In genomic region chr4:120697799-120698484, GRCm38 (mm10) we compare ENCODE assay signal across 12 mouse cellular contexts. TPM values are rescaled to one million over a fixed set of nuclear protein-coding genes. Genes with fewer than 3 reads are reported as not detected.
A peak's percentile ranks its signal among the peaks of the same experiment; 100 is the strongest.
DNase-seq lines count a peak whose midpoint lies in the region; ATAC-seq and TF ChIP-seq lines count a peak whose summit lies in the region.
"Had no signal": no experiment of that assay in that cellular context is flagged by ENCODE, and none has a peak within 500 bp of the region (broad histone marks: within the 10 kb centered on the region; RNA-seq: fewer than 3 reads in every experiment).

No protein-coding gene starts in this region.

- no peak overlapping the region; the same call in 1 of the 2 replicates for H3K4me2 ChIP-seq in neural tube, embryonic 11.5 days (ENCODE audit: low read depth)
- H3K4me2 ChIP-seq in liver, embryonic 13.5 days = peak overlapping the region; percentile 60
- no peak overlapping the region for H3K4me2 ChIP-seq in stomach, postnatal 0 days (replicated peaks; ENCODE audit: low read depth)

- ATAC-seq in neural tube, embryonic 11.5 days (ENCODE audit: insufficient read depth, low FRiP score, low TSS enrichment) = no peak
- ATAC-seq in liver, embryonic 13.5 days (ENCODE audit: low read depth) = peak; percentile 64
- ATAC-seq in stomach, postnatal 0 days (ENCODE audit: low FRiP score, low TSS enrichment) = 0 out of 2 replicates have a peak, but pooled peaks have one; percentile 36
- no peak for ATAC-seq in CD4-positive, CD25-positive, alpha-beta regulatory T cell, adult 4 months
- ATAC-seq in frontal cortex, adult (ENCODE audit: low TSS enrichment) = no peak
- ATAC-seq: activated CD4-positive, CD25-positive, alpha-beta regulatory T cell, adult 4 months had no signal

- 9% methylated on average over 35 of the region's 35 CpGs for WGBS in neural tube, embryonic 11.5 days
- 13% methylated on average over 35 of the region's 35 CpGs for whole genome bisulfite sequencing in liver, embryonic 13.5 days (ENCODE audit: insufficient replicate concordance)
- 27% methylated on average over 35 of the region's 35 CpGs for WGBS in stomach, postnatal 0 days

- peak; percentile 19 for DNase-seq in embryo, embryonic 11 days
- DNase-seq in embryo, embryonic 10 days (ENCODE audit: low spot score) = no peak
- no peak for DNase-seq in neural tube, embryonic 11.5 days (ENCODE audit: low spot score)
- DNase-seq in neural tube, embryonic 10.5 days (ENCODE audit: extremely low spot score, low spot score) = no peak
- DNase-seq in liver, embryonic 13.5 days = no peak
- peak; percentile 41 for DNase-seq in stomach, postnatal 0 days (ENCODE audit: low spot score)
- DNase-seq: kidney, adult 11 months; thymus, postnatal 36 days had no signal

- H3K9me3 ChIP-seq in neural tube, embryonic 11.5 days (ENCODE audit: control insufficient read depth, low read length) = no peaks in the 10 kb centered on the region
- H3K9me3 ChIP-seq in liver, embryonic 13.5 days (replicated peaks) = no peaks in the 10 kb centered on the region
- H3K9me3 ChIP-seq in stomach, postnatal 0 days (ENCODE audit: control insufficient read depth, low read length) = no peaks in the 10 kb centered on the region

- TF ChIP-seq EP300 in stomach, postnatal 0 days (optimal IDR thresholded peaks at IDR 0.05) = no peak

- H3K4me3 ChIP-seq in neural tube, embryonic 11.5 days (ENCODE audit: low read depth, low read length) = 0 out of 2 replicates have a peak overlapping the region, but pooled peaks have one; percentile 10
- H3K4me3 ChIP-seq in liver, embryonic 13.5 days (replicated peaks) = peak overlapping the region; percentile 24
- no peak overlapping the region for H3K4me3 ChIP-seq in stomach, postnatal 0 days (ENCODE audit: low read depth, low read length)
- H3K4me3 ChIP-seq: myocyte had no signal

- H3K27ac ChIP-seq in neural tube, embryonic 11.5 days (ENCODE audit: low read depth, low read length) = no peak overlapping the region
- H3K27ac ChIP-seq in liver, embryonic 13.5 days = no peak overlapping the region
- H3K27ac ChIP-seq in stomach, postnatal 0 days (replicated peaks) = no peak overlapping the region

- H3K4me1 ChIP-seq in neural tube, embryonic 11.5 days (ENCODE audit: control insufficient read depth, insufficient read depth, low read length) = no peaks in the 10 kb centered on the region
- H3K4me1 ChIP-seq in liver, embryonic 13.5 days (replicated peaks) = peaks cover 13% of the 10 kb centered on the region
- no peaks in the 10 kb centered on the region; the same call in 1 of the 2 replicates for H3K4me1 ChIP-seq in stomach, postnatal 0 days (replicated peaks; ENCODE audit: control insufficient read depth, insufficient read depth)

- H3K36me3 ChIP-seq in neural tube, embryonic 11.5 days (ENCODE audit: control insufficient read depth, insufficient read depth, low read length) = no peaks in the 10 kb centered on the region
- no peaks in the 10 kb centered on the region for H3K36me3 ChIP-seq in liver, embryonic 13.5 days
- H3K36me3 ChIP-seq in stomach, postnatal 0 days (ENCODE audit: control insufficient read depth, insufficient read depth, low read length) = no peaks in the 10 kb centered on the region

- H3K9ac ChIP-seq in neural tube, embryonic 11.5 days (ENCODE audit: low read length) = no peak overlapping the region
- H3K9ac ChIP-seq in liver, embryonic 13.5 days = no peak overlapping the region
- no peak overlapping the region for H3K9ac ChIP-seq in stomach, postnatal 0 days (ENCODE audit: low read length)

- peaks cover 23% of the 10 kb centered on the region for H3K27me3 ChIP-seq in neural tube, embryonic 11.5 days (ENCODE audit: control insufficient read depth, insufficient read depth, low read length)
- peaks cover 96% of the 10 kb centered on the region for H3K27me3 ChIP-seq in liver, embryonic 13.5 days
- H3K27me3 ChIP-seq in stomach, postnatal 0 days (ENCODE audit: control insufficient read depth, insufficient read depth, low read length) = no peaks in the 10 kb centered on the region

- no peak for TF ChIP-seq CTCF in stomach, postnatal 0 days (IDR thresholded peaks at IDR 0.05; ENCODE audit: low read depth)

RNA-seq across cellular contexts. Expression of gene Cited4, which starts 31.6 kb away (rescaled TPM):
- polyA plus RNA-seq in neural tube, embryonic 11.5 days (2014; fragmentation: Nextera tagmentation; extraction: Ambion mirVana) = 6.4 and 7.3 TPM in 2 replicates
- polyA plus RNA-seq in liver, embryonic 13.5 days (2015; fragmentation: Nextera tagmentation; extraction: Ambion mirVana) = 124 and 128 TPM in 2 replicates
- polyA plus RNA-seq in stomach, postnatal 0 days (2015; fragmentation: Nextera tagmentation; extraction: Ambion mirVana) = 29.8 and 31.8 TPM in 2 replicates
- polyA plus RNA-seq in CD4-positive, CD25-positive, alpha-beta regulatory T cell, adult 4 months (2017; shearing (Covaris generic)) = not detected
- polyA plus RNA-seq: myocyte had no signal

RNA-seq across cellular contexts. Expression of gene Kcnq4, which starts 50.5 kb away (rescaled TPM):
- polyA plus RNA-seq in neural tube, embryonic 11.5 days (2014; fragmentation: Nextera tagmentation; extraction: Ambion mirVana) = 2.9 and 3.3 TPM in 2 replicates
- 0.08 and 0.10 TPM in 2 replicates for polyA plus RNA-seq in liver, embryonic 13.5 days (2015; fragmentation: Nextera tagmentation; extraction: Ambion mirVana)
- 2.2 and 2.7 TPM in 2 replicates for polyA plus RNA-seq in stomach, postnatal 0 days (2015; fragmentation: Nextera tagmentation; extraction: Ambion mirVana)
- not detected for polyA plus RNA-seq in CD4-positive, CD25-positive, alpha-beta regulatory T cell, adult 4 months (2017; shearing (Covaris generic))
- polyA plus RNA-seq: activated CD4-positive, CD25-positive, alpha-beta regulatory T cell, adult 4 months had no signal

Comparison
In these comparisons a context has a peak if more than half of its experiments do, and no peak if none do; other contexts are left out.
1. DNase-seq: peak in embryo, embryonic 11 days (single experiment) and stomach, postnatal 0 days (single experiment); none in embryo, embryonic 10 days (single experiment), neural tube, embryonic 11.5 days (single experiment), neural tube, embryonic 10.5 days (single experiment) and liver, embryonic 13.5 days (single experiment).
2. ATAC-seq: peak in liver, embryonic 13.5 days (single experiment) and stomach, postnatal 0 days (single experiment); none in neural tube, embryonic 11.5 days (single experiment), CD4-positive, CD25-positive, alpha-beta regulatory T cell, adult 4 months (single experiment) and frontal cortex, adult (single experiment).